Mouse (Mus musculus): ENCODE data around the gene Ucn. TPM values are rescaled to one million over a fixed set of nuclear protein-coding genes. Genes with fewer than 3 reads are reported as not detected.

Gene Ucn
- not detected in 2 replicates for polyA plus RNA-seq (2015; fragmentation: Nextera tagmentation; extraction: Ambion mirVana)

DNA sequence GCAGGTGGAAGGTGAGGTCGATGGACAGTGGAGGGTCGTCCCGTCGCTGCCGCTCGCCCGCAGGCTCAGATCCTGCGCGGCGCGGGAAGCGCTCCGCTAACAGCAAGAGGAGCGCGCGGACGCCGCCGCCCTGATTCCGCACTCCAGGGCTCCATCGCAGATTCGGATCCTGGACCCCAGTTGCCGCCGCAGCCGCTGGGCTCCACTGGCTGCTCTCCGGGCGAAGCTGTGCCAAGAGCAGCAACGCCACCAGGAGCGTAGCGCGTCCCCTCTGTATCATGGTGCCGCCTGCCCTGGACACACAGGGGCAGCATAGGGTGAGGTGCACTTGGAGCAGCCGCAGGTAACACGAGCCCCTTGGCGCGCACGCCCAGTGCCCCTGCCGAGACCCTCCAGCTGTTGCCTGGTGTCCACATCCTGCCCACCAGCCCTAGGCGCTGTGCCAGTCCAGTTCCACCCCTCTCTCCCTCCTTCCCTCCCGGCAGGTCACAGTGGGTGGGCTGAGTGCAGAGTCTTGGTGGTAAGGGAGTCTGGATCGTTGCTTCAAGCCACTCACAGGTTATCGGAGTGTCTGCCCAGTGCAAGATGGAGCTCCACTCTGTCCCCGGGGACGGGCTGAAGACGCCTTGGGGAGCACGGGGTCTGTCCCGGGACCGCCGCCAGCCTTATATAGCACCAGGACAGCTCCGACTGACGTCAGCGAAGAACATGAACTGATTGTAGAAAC, at the start of gene Ucn:
TSS of gene Ucn (minus strand) at position 589 of the 727 bp plus-strand sequence.
- Histone ChIP-seq H3K36me3 (peaks cover 16% of the 10 kb centered on the region), H3K9me3 (replicated peaks) (no peaks in the 10 kb centered on the region), H3K4me2 (peak within 1 kb of the TSS; percentile 57), H3K27me3 (peaks cover 65% of the 10 kb centered on the region), H3K9ac (no peak within 1 kb of the TSS), H3K4me3 (replicated peaks) (peak within 1 kb of the TSS; percentile 33), H3K27ac (no peak within 1 kb of the TSS), H3K4me1 (peaks cover 24% of the 10 kb centered on the region)
- ATAC-seq (replicated peaks; ENCODE audit: low FRiP score) = peak; percentile 49; the same call in 1 of the 2 replicates
- WGBS = 1% methylated on average over 52 of the region's 52 CpGs

DNA sequence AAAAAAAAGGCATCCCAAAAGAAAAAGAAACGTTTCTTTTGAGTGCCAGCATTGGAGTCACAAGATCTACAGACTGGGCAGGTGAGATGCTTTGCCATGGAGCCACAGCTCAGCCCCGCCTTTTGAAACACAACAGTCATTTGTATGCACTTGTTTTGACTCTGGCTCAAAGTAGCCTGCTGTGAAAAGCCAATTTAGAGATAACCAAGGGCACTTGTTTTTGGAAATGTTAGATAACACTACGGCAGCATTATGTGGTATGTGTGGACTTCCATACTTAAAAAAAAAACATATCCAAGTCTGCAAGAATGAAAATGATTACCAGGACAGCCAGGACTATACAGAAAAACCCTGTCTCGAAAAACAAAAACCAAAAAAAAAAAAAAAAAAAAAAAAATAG, 45.0 kb upstream of the Ucn start:
- peaks cover 21% of the 10 kb centered on the region for H3K36me3 ChIP-seq
- no peak overlapping the region for H3K27ac ChIP-seq
- H3K4me1 ChIP-seq = peaks cover 6% of the 10 kb centered on the region; the same call in 1 of the 2 replicates
- H3K4me2 ChIP-seq = no peak overlapping the region
- no peak overlapping the region for H3K9ac ChIP-seq
- 64% methylated on average over 4 of the region's 4 CpGs for WGBS
- H3K4me3 ChIP-seq (replicated peaks) = no peak overlapping the region
- H3K9me3 ChIP-seq (replicated peaks) = no peaks in the 10 kb centered on the region
- no peak for ATAC-seq (replicated peaks; ENCODE audit: low FRiP score)
- H3K27me3 ChIP-seq = no peaks in the 10 kb centered on the region

DNA sequence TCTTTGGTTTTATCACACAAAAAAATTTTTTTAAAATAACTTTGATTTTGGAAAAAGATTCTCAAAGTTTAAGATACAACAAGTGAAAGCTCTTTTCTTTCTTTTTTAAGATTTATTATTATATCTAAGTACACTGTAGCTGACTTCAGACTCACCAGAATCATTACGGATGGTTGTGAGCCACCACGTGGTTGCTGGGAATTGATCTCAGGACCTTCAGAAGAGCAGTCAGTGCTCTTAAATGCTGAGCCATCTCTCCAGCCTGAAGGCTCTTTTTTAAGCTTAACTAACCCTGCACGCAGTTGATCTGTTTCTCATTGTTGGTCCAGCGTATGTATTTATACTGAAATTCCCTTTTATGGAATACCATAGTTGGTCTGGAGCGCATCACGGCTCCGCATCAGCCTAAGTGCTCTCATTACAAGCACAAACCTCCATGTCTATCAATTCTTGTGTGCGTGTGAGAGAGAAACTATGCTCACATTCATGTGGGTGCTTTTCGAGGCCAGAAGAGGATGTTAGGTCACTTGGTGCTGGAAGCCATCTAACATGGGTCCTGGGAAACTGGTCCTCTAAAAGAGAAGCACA, 42.6 kb upstream of the Ucn start:
- H3K4me3 ChIP-seq (replicated peaks) = no peak overlapping the region
- H3K9me3 ChIP-seq (replicated peaks) = no peaks in the 10 kb centered on the region
- H3K36me3 ChIP-seq = peaks cover 16% of the 10 kb centered on the region; the same call in 1 of the 2 replicates
- no peak overlapping the region for H3K9ac ChIP-seq
- no peaks in the 10 kb centered on the region for H3K27me3 ChIP-seq
- no peak for ATAC-seq (replicated peaks; ENCODE audit: low FRiP score)
- H3K27ac ChIP-seq = no peak overlapping the region
- 94% methylated on average over 9 of the region's 9 CpGs for WGBS
- no peak overlapping the region for H3K4me2 ChIP-seq
- peaks cover 18% of the 10 kb centered on the region; the same call in 1 of the 2 replicates for H3K4me1 ChIP-seq

DNA sequence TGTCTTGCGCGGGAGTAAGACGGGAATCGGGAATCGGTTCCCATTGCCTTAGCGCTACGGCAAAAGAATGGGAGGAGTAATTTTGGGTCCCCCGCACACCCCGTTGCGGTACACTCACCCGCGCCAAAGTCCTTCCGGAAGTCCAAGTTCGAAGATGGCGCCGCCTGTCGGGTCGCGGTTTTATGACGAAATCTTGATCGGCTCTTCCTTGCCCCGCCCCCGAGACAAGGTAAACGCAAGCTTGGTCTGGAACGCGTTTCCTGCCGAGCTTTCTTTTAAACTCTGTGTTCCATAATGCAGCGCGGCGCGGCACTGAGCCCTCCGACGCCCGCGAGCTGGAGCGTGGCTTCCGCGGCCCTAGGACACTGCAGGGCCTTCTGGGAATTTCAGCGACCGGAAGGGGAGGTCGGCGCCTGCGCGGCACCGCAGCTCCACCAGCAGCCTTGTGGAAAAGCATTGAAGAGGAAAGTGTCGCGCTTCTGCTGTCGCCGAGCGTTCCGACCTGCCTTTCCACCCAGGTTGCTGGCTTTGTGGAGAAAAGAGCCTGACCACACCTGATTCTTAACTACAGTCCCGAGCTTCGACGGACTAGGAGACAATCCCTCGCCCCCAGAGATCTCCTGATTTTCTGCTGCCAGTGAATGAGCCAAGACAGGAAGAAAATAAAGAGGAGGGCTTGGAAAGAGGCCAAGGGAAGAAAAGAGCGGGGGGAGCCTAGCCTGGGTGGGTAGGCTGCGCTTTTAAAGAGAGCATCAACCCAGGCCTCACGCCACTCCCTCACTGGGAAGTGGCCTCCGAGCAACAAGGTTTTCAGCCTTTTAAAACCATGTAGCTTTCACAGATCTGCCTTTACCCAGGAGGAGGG, 41.4 kb upstream of the Ucn start, which contains the start of the genes Gm29609 and Gtf3c2:
TSS of gene Gm29609 (minus strand) at position 146 of the 865 bp plus-strand sequence.
TSS of gene Gtf3c2 (minus strand) at position 379 of the 865 bp plus-strand sequence.
- Histone ChIP-seq H3K27ac (peak within 1 kb of the TSS; percentile 100), H3K4me3 (replicated peaks) (peak within 1 kb of the TSS; percentile 95), H3K36me3 (peaks cover 18% of the 10 kb centered on the region; the same call in 1 of the 2 replicates), H3K27me3 (no peaks in the 10 kb centered on the region), H3K9ac (peak within 1 kb of the TSS; percentile 80), H3K4me1 (peaks cover 18% of the 10 kb centered on the region; the same call in 1 of the 2 replicates), H3K9me3 (replicated peaks) (no peaks in the 10 kb centered on the region), H3K4me2 (peak within 1 kb of the TSS; percentile 90)
- ATAC-seq (replicated peaks; ENCODE audit: low FRiP score) = peak; percentile 98
- WGBS = under 1% methylated on average over 59 of the region's 59 CpGs

DNA sequence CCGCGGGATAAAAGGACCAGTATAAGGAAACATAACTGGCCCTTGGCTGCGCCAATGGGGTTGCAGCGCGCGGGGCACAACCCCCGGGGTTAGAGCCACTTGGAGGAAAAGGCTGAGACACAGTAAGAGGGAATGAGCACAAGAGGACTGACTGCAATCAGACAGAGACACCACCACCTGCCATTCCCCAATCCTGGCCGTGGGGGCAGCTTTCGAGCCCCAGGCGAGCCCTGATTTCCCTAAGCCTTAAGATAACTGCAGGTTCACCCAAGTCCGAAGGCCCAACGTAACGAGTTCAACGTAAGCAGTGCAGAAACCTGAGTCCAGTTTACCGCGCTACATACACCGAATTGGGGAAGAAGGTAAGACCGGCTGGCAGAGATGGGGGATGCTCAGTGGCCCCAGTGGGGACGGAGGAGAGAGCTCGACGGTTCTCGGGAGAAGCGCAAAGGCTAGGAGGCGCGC, 40.7 kb upstream of the Ucn start:
- H3K4me3 ChIP-seq (replicated peaks) = peak overlapping the region; percentile 95
- H3K4me2 ChIP-seq = peak overlapping the region; percentile 90
- H3K36me3 ChIP-seq = peaks cover 25% of the 10 kb centered on the region
- WGBS = 0% methylated on average over 25 of the region's 25 CpGs
- ATAC-seq (replicated peaks; ENCODE audit: low FRiP score) = peak; percentile 77
- peak overlapping the region; percentile 100 for H3K27ac ChIP-seq
- peak overlapping the region; percentile 80 for H3K9ac ChIP-seq
- peaks cover 18% of the 10 kb centered on the region; the same call in 1 of the 2 replicates for H3K4me1 ChIP-seq
- no peaks in the 10 kb centered on the region for H3K27me3 ChIP-seq
- no peaks in the 10 kb centered on the region for H3K9me3 ChIP-seq (replicated peaks)

DNA sequence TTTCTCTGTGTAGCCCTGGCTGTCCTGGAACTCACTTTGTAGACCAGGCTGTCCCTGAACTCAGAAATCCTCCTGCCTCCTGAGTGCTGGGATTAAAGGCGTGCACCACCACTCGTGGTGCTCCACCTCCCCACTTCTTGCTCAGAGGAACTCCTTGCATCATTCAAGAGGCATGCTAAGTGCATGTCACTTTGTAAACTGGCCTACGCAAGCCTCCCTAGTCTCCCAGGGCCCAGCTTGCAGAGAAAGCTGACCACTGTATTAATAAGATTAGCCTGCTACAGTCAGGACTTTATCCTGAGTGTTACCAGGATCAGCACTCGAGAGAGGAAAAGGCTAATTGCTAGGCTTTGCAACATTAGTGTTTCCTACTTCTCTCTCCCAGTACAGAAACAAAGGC, 30.0 kb upstream of the Ucn start:
- H3K4me2 ChIP-seq = no peak overlapping the region
- H3K4me1 ChIP-seq = no peaks in the 10 kb centered on the region
- H3K9me3 ChIP-seq (replicated peaks) = no peaks in the 10 kb centered on the region
- H3K36me3 ChIP-seq = peaks cover 98% of the 10 kb centered on the region
- H3K27ac ChIP-seq = no peak overlapping the region
- no peak overlapping the region for H3K4me3 ChIP-seq (replicated peaks)
- ATAC-seq (replicated peaks; ENCODE audit: low FRiP score) = no peak
- no peak overlapping the region for H3K9ac ChIP-seq
- whole genome bisulfite sequencing = 96% methylated on average over 4 of the region's 4 CpGs
- no peaks in the 10 kb centered on the region for H3K27me3 ChIP-seq

DNA sequence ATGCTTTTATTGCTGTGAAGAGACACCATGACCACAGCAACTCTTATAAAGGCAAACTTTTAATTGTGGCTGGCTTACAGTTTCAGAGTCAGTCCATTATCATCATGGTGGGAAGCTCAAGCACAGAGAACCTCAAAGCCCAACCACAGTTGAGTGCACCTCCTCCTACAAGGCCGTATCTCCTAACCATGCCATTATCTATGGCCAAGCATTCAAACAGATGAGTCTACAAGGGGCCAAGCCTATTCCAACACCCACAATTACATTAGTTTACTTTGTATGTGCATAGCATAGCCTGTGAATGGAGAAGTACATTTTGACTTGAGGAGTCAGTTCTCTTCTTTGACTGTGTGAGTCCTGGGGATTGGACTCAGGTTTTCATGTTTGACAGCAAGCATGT, 26.2 kb upstream of the Ucn start:
- H3K4me1 ChIP-seq = no peaks in the 10 kb centered on the region
- H3K36me3 ChIP-seq = peaks cover 99% of the 10 kb centered on the region
- no peak overlapping the region for H3K27ac ChIP-seq
- H3K27me3 ChIP-seq = no peaks in the 10 kb centered on the region
- H3K4me3 ChIP-seq (replicated peaks) = no peak overlapping the region
- no peak for ATAC-seq (replicated peaks; ENCODE audit: low FRiP score)
- H3K9ac ChIP-seq = no peak overlapping the region
- no peaks in the 10 kb centered on the region for H3K9me3 ChIP-seq (replicated peaks)
- no peak overlapping the region for H3K4me2 ChIP-seq
- WGBS = 81% methylated on average over 1 of the region's 1 CpGs

DNA sequence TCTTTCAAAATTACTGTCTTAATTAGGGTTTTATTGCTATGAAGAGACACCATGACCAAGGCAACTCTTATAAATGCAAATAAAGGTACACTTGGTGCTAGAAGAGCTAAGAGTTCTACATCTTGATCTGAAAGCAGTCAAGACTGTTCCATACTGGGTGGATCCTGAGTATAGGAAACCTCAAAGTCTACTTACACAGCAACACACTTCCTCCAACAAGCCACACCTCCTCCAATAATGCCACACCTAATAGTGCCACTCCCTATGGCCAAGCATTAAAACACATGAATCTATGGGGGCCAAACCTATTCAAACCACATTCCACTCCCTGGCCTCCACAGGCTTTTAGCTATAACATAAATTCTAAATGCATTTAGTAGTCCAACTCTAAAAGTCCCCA, 23.8 kb upstream of the Ucn start:
- ATAC-seq (replicated peaks; ENCODE audit: low FRiP score) = no peak
- no peaks in the 10 kb centered on the region for H3K27me3 ChIP-seq
- no peaks in the 10 kb centered on the region for H3K4me1 ChIP-seq
- H3K4me2 ChIP-seq = no peak overlapping the region
- H3K27ac ChIP-seq = no peak overlapping the region
- peaks cover 99% of the 10 kb centered on the region for H3K36me3 ChIP-seq
- H3K9ac ChIP-seq = no peak overlapping the region
- H3K4me3 ChIP-seq (replicated peaks) = no peak overlapping the region
- H3K9me3 ChIP-seq (replicated peaks) = no peaks in the 10 kb centered on the region

DNA sequence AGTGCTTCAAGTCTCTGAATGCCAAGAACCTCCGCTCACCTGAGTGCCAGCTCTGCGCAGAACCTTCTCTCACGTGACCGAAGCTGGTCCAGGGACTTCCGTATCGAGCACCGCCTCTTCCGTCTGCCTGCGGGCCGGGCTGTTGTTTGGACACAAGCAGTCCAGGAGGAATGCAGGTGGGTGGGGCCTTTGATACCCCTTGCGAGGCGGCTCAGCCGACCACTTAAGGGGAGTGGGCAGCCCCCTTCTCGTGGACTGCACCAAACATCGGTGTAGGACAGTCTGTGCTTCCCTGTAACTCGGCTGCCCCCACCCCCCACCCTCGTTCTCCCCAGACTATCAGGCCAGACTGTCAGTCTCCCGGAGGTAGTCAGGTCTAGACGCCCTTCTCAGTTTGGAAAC, 15.5 kb upstream of the Ucn start, which contains the start of gene Mpv17:
TSS of gene Mpv17 (minus strand) at position 100 of the 402 bp plus-strand sequence.
- H3K4me2 ChIP-seq = peak within 1 kb of the TSS; percentile 84
- WGBS = under 1% methylated on average over 19 of the region's 19 CpGs
- peaks cover 16% of the 10 kb centered on the region for H3K4me1 ChIP-seq
- H3K9ac ChIP-seq = peak within 1 kb of the TSS; percentile 66
- H3K4me3 ChIP-seq (replicated peaks) = peak within 1 kb of the TSS; percentile 77
- peak; percentile 96 for ATAC-seq (replicated peaks; ENCODE audit: low FRiP score)
- H3K27ac ChIP-seq = peak within 1 kb of the TSS; percentile 87
- peaks cover 44% of the 10 kb centered on the region for H3K36me3 ChIP-seq
- no peaks in the 10 kb centered on the region for H3K9me3 ChIP-seq (replicated peaks)
- H3K27me3 ChIP-seq = no peaks in the 10 kb centered on the region

DNA sequence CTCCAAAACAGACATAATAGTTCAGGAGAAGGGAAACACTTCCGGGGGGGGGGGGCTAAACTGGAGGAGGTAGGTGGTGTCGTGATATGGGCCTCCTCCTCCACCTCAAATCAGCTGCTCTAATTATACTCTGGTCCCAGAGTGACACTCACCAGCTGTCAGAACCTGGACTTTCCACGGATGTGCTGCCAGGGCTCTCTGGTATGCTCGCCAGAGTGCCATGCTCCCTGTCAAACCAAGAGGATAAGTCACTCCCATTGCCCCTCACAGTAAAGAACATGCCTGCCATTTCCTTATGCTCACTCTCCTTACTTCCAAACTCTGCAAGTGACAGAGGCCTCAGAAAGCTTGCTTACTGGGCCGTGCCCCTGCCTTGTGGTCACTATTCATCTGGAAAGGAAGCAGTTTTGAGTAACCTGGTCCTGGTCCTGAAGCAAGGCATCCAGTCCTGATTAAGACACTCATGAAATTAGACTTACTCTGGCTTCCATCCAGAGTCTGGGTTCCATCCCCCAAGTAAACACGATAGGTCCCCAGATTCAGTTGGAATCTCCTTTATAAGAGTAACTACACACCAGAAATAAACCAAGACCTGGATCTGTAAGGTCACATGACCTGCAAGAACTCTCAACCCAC, 15.0 kb upstream of the Ucn start:
- peaks cover 42% of the 10 kb centered on the region for H3K36me3 ChIP-seq
- peak overlapping the region; percentile 87 for H3K27ac ChIP-seq
- peaks cover 16% of the 10 kb centered on the region for H3K4me1 ChIP-seq
- H3K4me3 ChIP-seq (replicated peaks) = peak overlapping the region; percentile 77
- no peaks in the 10 kb centered on the region for H3K9me3 ChIP-seq (replicated peaks)
- WGBS = 29% methylated on average over 6 of the region's 6 CpGs
- H3K4me2 ChIP-seq = peak overlapping the region; percentile 84
- peak; percentile 31; the same call in 1 of the 2 replicates for ATAC-seq (replicated peaks; ENCODE audit: low FRiP score)
- H3K9ac ChIP-seq = peak overlapping the region; percentile 66
- H3K27me3 ChIP-seq = no peaks in the 10 kb centered on the region

DNA sequence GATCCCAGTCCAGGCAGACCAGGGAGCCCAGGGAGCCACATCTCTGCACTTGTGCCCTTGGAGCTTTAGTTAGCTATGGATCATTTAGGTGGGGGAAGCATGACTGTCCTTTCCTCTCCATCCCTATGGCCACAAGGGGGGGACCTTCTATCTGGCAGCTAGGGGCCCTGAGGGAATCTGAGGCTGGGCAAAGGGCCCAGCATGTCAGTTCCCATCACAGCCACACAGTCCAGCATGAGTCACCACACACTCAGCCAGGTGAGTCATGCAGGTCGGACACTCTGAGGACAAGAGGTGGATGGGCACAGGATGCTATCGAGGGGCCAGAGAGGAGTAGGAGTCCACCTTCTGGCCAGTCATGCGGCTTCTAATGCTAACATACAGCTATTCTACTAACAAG, 13.1 kb upstream of the Ucn start:
- H3K9me3 ChIP-seq (replicated peaks) = no peaks in the 10 kb centered on the region
- 81% methylated on average over 3 of the region's 3 CpGs for WGBS
- no peak overlapping the region for H3K9ac ChIP-seq
- peaks cover 26% of the 10 kb centered on the region for H3K36me3 ChIP-seq
- H3K4me3 ChIP-seq (replicated peaks) = no peak overlapping the region
- H3K27me3 ChIP-seq = no peaks in the 10 kb centered on the region
- H3K27ac ChIP-seq = no peak overlapping the region
- peaks cover 16% of the 10 kb centered on the region for H3K4me1 ChIP-seq
- H3K4me2 ChIP-seq = no peak overlapping the region
- ATAC-seq (replicated peaks; ENCODE audit: low FRiP score) = no peak

All from kidney, embryonic 15.5 days (tissue).